Mouse (Mus musculus): ENCODE measurements around the gene Gm28048.
A peak's percentile ranks its signal among the peaks of the same experiment; 100 is the strongest.

DNA sequence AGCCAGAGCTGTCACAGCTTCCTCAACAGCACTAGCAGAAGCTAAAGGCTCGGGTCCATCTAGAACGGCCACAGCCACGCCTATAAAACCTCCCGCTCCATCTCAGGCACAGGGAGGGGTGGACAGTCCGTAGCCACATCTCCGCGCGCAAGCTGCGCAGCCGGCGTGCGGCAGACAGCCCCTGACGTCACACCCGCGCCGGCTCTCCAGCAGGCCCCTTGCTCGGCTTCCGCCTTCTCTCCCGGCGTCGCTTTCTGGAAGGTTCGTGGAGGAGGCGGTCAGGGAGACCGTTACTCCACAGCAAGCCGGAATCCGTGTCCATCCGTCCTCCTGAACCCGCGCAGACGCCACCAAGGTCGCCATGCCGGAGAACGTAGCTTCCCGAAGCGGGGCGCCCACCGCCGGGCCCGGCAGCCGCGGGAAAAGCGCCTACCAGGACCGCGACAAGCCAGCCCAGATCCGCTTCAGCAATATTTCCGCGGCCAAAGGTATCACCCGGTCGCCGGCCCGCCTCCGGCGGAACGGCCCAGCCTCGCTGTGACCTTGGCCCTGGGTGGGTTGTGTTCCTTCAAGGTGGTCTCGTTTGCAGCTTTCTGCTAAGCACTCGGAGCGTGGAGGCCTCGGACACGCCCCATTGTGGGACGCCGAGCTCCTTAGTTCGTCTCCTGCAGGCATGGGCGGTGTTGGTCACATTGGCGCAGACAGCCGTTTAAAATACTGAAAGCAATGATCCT, 8.7 kb upstream of the Gm28048 start, which contains the start of gene Cct4:
- TF ChIP-seq CTCF (IDR thresholded peaks at IDR 0.05; ENCODE audit: control insufficient read depth, insufficient read depth, low read length): no peak; the same call in 1 of the 2 replicates
- TF ChIP-seq POLR2A (IDR thresholded peaks at IDR 0.05; ENCODE audit: borderline replicate concordance, control insufficient read depth, low read depth, low read length): peak; percentile 80; the same call in 1 of the 2 replicates
